Mouse (Mus musculus) cerebellum, postnatal 25 days (tissue): ENCODE measurements around the gene Ier5.

Source experiments
- DNase-seq, 2 experiments: peaks; one replicate each; pipeline ENCODE4 v3.0.0; 2021; ENCODE audit warnings: mixed read lengths in 2 of 2

The Ier5 gene

DNA sequence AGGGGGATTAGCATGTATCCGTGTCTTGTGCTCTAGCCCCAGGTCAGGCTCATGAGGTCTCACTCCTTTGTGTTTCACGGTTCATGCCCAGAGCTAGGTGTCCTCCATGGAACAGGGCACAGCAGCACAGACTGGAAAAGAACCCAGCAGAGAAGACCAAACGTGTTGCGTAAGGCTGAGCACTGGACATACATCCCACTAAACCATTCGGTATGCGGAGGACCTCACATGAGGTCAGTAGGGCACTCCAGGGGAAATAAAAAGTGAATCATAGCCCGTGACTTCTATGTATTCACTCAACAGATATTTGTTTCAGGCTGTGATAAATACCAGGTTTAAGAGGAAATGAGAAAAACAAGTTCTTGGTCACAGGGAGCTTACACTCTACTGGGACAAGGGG lies 23.6 kb downstream of the Ier5 start:
- no peak for DNase-seq

DNA sequence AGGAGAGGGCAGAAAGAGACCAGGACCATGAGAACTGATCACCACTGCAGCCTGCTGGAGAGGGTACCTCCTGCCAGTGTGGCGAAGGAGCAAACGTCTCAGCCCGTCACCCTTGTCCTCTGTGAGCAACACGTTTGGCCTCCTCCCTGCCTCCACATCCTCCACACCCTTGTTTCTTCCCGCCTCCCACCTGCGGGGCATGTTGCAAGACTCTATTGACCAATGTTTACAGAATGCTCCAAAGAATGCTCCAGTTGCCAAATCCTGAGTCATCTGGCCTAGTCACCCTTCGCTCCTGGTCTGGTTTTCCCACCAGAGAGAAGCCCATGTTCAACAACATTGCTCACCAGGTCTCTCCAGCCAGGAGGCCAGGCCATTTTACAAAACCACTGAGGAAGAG lies 24.6 kb downstream of the Ier5 start:
- DNase-seq: no peak

DNA sequence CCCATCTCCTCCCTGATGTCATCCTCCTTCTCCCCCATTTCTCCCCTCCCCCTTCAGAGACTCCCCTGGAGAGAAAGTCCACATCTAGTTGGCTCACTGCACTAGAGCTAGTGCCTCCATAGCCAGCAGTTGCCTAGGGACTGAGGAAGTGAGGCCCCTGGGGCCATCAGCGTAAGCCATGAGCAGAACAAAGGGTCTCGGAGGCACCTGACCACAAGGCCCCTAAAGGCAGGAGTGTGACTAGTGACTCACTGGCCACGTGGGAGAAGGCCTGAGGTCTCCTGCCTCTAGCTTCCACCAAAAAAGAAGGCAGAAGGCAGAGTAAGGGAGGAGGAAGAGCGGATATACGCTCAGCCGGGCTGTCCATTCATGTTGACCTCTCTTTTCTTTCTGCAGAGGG lies 25.5 kb downstream of the Ier5 start:
- DNase-seq: no peak

DNA sequence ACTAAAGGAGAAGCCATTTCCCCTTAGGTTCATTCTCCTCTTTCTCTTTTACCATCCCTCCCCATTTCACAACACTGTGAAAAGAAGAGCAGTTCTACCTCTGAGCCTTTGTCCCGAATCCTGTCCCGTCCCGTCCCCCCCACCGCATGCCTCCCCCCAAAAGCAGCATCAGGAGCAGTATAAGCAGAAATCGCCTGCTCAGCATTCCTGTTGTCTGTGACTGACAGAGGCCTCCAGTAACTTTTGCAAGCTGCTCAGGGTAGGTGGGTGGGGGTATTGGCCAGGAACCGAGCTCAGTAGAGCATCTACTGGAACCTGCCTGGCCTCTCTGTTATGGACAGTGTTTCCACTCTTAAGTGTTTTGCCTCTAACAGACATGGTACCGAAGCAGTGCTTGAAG lies 26.3 kb downstream of the Ier5 start:
- DNase-seq: no peak

DNA sequence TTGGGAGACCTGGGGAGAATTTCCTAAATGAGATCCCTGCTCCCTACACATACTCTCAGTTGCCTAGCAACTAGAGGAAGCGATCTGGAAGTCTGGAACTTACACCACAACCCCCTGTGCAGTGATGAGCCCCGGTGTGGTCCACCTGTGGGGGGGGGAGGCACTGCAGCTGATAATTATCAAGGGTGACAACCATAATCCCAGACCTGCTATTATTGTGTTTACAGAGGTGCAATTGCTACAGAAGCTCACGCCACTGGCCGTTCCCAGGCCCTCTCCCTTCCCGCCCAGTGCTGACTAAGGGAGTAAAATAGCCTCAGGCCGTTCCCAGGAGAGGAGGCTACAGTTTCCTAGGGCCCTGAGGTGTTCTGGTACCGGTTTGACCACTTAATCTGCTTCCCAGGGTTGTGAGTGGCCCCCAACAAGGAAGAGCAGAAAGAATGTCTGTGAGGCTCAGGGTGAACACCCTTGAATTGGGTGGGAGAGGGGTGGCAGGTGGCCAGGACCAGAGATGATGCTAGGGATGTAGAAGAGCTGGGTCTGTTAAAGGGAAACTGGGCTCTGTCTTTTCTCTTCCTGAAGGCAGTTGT lies 28.1 kb downstream of the Ier5 start:
- DNase-seq: no peak

DNA sequence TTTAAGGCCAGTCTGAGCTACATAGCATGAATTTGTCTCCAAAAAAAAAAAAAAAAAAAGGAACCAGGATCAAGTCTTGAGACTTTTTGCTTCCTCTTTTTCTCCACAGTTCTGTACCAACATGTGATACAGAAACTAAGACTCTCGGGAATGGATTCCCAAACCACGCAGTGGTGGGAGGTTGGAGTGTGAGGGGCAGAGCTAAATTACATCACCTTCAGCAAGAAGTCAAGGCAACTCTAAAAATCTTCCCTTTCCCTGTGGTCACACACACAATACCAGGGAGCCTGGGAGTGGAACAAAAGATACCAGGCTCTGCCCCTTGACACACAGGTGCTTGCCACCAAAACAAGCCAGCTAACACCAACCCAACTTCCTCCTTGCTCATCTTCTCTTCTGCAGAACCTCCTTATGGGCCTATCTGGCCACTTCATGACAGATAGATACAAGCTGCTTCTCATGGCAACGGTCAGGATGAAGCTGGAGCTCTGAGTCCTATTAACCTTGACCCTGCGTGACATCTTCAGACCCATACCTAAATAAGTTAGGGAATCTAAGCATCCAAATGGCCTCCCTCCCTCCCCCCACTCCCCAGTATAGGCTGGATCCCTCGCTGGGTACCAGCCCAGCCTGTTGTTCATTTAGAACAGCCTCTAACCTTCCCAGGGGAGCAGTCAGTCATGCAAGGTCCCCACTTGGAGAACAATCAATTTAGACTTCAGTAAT lies 28.7 kb downstream of the Ier5 start:
- DNase-seq: no peak

DNA sequence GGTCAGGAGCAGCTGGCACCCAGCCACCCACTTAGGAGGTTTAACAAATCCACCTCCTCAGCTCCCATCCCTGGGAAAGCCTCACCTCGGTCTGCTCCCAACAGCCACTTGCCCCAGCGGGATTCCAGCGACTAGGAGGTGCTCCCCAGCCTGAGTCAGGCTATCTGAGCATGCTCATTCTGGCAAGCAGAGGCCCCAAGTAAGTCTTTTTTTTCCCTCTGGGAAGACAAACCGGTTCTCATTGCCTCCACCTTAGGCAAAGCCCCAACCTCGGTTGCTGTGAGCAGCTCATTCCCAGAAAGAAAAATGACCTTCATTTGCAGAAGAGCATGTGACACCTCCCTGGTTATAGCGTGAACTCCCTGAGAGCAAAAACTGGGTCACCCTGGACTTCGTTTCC lies 29.7 kb downstream of the Ier5 start:
- DNase-seq: no peak

DNA sequence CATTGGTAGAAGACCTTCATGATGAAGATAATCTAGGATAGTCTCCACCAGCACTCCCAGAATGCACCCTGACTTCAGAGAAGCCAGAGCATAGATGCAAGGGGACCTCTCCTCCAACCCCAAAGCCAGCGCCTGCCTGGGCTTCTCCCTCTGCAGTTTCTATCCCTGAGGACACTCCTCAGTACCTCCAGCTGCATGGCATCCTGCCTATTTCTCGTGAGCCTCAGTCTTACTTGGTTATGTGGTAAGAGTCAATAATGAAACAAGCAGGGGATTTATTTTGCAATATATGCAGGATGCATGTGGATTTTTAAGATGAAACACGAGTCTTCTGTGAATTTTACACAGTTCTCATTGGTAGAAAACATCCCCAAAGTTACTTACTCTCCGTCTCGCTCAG lies 33.2 kb downstream of the Ier5 start:
- no peak for DNase-seq

DNA sequence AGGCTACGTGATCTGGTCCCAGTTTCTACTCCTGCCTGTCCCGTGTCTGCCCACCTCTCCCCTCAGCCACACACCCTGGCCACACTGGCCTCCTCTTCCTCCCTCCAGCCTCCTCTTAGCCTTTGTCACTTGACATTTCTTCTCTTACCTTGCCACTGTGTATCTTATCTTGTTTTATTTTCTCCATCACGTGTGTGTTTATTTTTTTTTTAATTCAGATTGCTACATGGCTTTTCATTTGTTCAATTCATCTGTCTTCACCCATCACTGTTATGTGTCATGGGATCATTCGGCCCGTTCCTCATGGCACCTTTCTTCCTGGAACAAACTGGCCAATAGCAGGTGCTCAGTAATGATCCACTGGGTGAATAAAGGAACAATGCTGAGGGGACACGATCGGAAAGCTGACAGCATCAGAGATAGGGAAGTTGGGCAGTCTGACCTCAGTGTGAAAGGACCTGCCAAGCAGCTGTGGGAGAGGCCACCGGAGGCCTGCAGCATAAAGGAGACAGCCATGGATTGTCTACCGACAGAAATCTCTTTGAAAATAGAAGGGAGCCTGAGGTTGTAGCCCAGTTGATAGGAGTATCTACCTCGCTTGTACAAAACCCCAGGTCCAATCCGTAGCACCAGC lies 34.3 kb downstream of the Ier5 start:
- no peak for DNase-seq

DNA sequence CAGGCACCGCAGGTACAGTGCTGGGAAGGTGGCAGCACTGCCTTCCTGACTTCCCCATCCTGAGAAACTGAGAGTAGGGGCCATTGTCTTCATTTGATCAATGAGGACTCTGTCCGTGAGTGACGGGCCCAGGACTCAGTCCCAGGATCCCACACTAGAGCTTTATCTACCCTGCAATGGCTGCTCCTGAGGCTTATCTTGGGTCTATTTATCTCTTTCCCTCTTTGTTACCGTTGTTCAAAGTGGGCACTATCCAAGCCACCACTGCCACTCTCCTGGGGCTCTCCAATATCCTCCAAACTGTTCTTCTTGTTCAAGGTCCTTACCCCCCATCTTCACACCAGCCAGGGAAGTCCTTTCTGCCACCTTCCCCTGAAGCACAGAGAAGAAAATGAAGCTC lies 34.8 kb downstream of the Ier5 start:
- DNase-seq: no peak

DNA sequence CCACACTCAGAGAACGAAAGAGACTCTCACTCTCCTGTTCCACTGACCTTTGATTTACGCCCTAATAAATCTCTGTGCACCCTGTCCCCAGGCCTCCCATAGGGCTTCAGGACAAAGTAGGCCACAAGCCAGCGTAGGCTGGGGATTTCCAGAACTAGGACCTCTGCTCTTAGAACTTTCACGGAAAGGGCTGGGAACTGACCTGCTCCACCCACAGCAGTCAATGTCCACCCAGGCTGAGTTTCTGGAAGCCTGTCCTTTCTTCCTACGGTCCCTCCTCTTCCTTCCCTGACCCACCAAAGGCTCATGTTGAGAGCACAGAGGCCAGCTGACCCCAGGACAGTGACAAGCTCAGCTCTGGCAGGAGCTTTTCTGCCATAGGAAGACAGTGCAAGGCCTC lies 35.3 kb downstream of the Ier5 start:
- no peak for DNase-seq

DNA sequence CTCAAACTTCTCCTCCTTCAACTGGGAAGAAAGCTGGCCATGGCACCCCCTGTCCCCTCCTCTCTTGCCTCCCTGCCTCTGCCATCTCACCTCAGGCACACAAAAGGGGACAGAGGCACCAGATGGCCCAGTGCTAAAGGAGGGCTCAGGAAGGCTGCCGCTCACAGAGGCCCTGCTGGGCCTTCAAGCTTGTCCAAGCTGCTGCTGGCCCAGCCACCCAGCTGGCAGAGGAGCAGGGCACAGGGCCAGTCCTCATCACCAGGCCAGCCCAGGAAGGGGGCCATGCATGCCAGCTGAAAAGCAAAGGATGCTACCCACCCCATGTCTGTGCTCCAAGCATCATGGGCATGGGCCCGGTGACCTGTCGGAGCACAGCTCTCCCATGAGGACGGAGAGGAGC lies 36.5 kb downstream of the Ier5 start:
- peak; percentile 88 for DNase-seq

DNA sequence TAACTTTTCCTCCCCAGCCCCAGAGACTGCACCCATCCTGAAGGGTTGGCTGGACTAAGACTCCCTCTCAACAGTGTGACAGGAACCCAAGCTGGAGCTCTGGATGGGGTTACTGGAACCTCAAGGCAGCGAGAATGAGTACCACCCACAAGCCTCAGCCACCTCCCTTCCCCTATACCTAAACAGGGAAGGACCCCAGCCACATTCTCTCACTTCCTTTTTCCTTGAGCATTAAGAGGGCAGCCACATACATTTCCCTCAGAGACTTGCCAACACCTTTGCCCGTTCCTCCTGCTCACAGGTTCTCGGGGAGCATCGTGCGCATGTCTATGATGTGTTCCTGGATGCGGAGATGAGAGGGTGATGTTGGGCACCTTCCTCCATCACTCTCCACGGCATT lies 37.4 kb downstream of the Ier5 start:
- no peak for DNase-seq

DNA sequence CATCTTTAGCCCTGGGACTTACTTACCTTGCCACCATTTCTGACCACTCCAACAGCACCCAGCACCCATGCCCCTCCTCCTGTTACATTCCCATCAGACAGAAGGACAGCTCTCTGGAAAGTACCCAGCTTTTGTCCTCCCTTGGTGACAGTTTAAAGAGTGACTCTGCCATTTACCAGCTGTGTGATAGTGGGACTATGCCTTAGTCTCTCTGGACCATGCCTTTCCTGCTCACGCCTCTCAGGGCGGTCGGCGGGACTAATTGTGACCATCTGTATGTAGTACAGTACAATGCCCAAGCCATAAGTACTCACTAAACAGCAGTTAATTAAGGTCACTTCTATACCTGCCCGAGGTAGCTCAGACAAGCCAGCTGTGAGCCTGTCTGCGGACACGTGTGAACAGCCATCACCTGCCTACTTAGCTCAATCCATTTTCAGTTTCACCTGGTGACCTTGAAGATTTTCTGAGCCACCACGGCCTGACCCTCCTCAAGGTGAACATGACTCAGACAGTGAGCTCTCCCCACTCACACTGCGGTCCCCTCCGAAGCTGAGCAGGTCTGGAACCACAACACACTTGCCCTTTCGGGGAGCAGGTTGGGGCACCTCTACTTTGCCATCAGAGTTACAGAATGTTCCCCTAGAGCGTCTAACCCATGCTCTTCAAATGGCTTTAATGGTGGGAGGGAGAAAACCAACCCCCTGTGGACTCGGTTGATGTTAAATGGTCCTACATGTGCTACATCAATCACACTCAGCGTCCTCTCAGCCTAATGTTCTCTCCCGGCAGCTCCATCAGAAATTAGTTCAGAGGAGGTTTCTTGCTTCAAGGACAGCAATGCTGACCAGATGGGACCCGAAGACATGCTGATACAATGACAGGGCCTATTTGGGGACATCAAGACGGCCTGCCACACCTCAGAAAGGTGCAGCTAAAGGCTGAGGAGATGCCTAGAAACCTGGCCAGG lies 38.3 kb downstream of the Ier5 start:
- DNase-seq: peak in 1 of 2 experiments; percentile 45

DNA sequence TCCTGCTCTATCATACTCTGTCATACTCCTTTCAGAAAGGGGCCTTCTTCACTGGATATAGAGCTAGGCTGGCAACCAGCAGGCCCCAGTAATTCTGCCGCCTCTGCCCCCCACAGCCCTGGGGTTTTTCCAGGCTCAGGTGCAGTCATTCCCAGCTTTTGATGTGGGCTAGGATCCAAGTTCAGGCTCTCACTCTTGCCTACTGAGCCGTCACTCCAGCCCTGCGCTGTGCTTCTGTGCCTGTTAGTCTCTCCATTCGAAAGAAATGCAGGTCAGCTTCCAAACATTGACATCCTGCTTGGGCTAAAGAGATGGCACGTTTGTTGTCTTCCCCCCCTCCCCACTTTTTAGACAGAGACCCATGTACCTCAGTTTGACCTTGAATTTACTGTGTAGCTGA lies 39.2 kb downstream of the Ier5 start:
- peak; percentile 42 to 52 for DNase-seq

DNA sequence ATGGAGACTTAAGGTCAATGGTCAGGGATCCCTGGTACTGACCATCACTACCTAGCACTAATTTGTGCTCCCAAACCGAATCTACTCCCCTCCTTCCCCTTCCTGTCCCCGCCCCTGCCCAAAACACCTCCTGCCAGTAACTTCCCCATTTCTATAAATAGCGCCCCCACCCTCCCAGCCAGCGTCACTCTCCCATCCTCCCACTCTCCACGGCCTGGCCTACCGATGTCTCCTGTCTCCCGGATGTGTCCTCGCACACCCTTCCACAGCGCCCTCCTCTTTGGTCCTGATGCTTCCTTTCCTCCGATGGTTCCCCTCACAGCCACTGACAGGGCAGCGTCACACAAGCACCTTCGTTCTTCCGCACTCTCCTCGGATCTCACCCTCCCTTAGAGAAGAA lies 39.9 kb downstream of the Ier5 start:
- no peak for DNase-seq

DNA sequence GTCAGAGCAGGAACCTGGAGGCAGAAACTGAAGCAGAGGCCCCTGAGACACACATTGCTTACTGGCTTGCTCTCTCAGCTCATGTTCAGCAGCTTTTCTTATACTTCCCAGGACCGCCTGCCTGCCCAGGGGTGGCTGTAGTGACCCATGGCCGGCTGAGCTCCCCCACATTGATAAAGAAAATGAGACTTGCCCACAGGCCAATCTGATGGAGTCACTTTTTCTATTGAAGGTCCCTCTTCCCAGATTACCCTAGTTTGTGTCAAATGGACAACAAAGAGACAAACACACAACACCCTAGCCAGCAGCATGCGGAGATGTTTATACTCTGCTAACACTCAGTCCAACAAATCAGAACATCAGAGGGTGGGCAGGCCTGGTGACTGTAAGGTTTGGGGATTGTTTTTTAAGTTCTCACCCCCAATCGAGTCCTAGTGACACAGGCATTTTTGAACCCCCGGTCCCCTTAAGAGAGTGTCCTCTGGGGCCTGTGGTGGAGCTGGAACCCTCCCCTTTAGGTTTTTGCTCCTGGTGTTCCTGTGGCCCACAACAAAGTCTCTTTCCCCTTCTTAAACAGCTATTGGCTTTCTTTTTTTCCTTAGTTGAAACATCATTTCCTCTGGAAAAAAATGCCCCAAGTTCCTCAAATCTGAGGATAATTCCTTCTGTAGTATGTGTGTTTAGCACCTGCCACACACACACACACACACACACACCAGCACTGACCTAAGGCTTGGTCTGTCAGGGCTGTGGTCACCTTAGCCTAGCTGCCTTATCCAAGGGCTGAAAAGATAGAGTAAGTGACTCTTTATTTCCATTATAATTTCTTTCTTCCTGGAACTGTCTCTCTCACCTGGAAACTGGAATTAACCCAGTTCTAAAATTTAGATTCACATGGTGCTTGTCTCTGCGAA lies 41.1 kb downstream of the Ier5 start:
- DNase-seq: no peak

DNA sequence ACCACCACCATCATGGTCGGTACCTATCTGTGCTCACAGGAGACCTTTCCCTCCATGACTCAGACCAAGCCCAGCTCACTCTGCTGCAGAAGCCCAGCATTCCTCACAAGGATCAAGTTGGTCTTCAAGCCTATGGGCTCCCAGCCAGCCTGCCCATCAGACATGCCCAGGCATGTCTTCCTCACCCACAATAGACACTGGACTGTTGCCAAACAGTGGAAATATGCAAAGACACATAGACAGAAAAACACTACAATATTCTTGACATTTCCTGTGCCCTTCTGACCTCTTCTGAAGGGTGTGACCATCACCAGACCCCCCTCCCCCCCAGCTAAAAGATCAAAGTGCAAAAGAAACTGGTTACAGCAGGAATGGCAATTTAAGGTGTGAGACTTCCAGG lies 43.3 kb downstream of the Ier5 start:
- DNase-seq: no peak

DNA sequence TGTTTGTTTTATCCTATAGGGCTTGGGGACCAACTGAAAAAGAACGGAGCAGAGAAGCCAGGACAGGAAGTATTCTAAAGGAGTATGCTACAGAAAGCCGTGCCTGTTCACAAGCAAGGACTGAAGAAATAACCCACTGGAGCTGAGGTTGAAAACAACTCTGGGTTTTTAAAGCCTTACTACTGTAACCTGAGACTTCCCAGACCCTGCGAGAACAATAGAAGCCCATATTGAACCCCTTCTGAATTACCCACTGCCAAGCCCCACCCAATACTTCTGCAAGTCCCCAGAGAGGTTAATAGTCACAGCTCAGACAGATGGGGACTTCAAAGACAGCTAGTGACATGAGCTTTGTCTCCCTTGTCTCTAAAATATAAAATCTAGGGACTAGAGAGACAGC lies 44.4 kb downstream of the Ier5 start:
- DNase-seq: no peak

DNA sequence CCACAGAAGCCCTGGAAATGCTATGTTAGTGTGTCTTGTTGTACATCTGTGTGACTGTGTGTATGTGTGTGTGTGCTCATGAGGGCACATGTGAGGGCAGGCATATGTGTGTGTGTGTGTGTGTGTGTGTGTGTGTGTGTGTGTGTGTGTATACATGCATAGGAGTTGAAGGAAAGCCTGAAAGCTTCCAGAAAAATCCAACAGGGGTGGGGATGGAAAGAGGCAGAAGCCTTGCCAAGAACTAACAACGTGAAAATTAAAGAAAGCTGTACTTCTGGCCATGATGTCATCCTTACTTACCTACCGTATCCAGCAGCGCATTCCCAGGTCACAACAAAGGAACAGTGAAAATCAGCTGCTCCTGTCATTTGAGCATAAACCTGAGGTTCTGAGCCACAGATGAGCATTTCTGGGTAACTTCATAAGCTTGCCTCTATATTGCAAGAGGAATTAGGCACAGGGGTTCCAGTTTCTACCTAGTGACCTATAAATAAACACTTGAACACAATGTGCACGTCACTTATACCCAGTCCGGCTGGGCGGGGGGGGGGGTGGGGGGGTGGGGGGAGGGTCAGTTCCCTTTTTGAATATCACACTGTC lies 45.0 kb downstream of the Ier5 start:
- no peak for DNase-seq

DNA sequence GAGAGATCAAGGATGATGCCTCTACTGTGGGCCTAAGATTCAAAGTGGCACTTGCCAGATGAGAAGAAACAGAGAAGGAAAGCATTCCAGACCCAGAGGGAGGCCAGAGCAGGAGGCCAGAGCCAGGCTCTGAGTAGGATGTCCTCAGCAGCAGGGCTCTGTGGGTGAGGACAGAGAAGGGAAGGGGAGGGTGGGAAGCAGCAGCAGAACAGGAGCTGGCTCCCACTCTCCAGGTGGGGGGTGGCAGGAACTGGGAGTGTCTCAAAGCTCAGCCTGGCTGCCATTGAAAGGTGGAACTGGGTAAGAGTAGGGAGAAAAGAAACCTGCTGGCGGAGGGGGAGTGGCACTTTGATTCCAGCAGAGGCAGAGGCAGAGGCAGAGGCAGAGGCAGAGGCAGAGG lies 46.1 kb downstream of the Ier5 start:
- no peak for DNase-seq

DNA sequence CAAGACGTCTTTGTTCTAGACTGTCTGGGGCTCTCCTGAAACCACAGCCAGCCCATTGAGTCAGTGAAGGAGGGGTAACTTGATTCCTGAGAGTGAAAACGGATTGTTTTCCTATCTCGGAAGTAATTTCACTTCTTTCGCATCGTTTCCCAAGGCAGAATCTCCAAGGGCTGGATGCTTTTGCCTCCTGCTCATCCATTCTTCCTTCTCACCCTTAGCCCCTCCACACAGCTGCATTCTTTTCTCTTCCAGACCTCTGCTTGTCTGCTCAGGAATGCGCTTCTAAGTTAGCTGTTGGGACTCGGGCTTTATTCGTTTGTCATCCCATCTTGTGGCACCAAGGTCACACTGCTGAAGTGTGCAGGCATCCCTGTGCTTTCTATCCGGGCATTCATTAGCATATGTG lies 46.7 kb downstream of the Ier5 start:
- DNase-seq: no peak
